Mouse (Mus musculus): ENCODE measurements at regions not wholly inside any gene's neighbourhood (a gene's known extent, or its start where the extent isn't known, plus 50 kb on each side); places are given as distances from the start of the nearest gene placed in this dataset.

DNA sequence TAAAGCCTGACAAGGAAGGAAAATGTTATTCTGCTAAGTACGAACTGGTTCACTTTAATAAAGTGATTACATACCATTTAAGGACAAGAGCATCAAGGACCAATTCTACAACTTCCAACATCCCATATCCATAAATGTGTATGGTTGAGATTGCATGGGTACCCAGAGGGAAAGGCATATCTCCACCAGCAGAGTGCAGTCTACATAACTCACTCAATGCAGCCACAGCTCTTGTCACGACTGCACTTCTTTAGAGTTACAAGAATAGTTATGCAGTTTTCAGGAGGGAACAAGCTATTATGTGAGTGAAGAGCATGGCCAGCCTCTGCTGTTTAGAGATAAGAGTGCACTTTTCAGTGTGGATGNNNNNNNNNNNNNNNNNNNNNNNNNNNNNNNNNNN, 173.1 kb downstream of the Il15 start:
- TF ChIP-seq CTCF (IDR thresholded peaks at IDR 0.05; ENCODE audit: borderline replicate concordance, insufficient read depth, low read depth, low read length) (no peak), POLR2A (IDR thresholded peaks at IDR 0.05; ENCODE audit: borderline replicate concordance, insufficient read depth, low read length) (no peak)

All from cerebellum, adult 2 months (tissue).